Mouse (Mus musculus): Measurements from ENCODE around the gene Heatr3. TPM values are rescaled to one million over a fixed set of nuclear protein-coding genes. Genes with fewer than 3 reads are reported as not detected.

Gene Heatr3
- polyA plus RNA-seq (2012; rRNA removed) (47.8 and 48.7 TPM in 2 replicates), polyA plus RNA-seq (2014; fragmentation: Nextera tagmentation; extraction: Ambion mirVana) (55.0 and 58.4 TPM in 2 replicates)

- under 1% methylated on average over 72 of the region's 79 CpGs for WGBS
- Histone ChIP-seq H3K4me1 (ENCODE audit: control insufficient read depth, insufficient read depth, low read length) (0 out of 2 replicates have a peak, but pooled peaks cover 6% of the 10 kb centered on the region), H3K36me3 (ENCODE audit: control insufficient read depth, insufficient read depth, low read length) (peaks cover 61% of the 10 kb centered on the region), H3K4me2 (replicated peaks; ENCODE audit: low read depth, low read length, severe bottlenecking) (peak within 1 kb of the TSS; percentile 83), H3K9me3 (ENCODE audit: control insufficient read depth, low read length) (no peaks in the 10 kb centered on the region), H3K4me3 (replicated peaks; ENCODE audit: low read length) (peak within 1 kb of the TSS; percentile 89), H3K27ac (replicated peaks; ENCODE audit: low read depth, low read length) (peak within 1 kb of the TSS; percentile 93), H3K9ac (ENCODE audit: low read depth, low read length, severe bottlenecking) (peak within 1 kb of the TSS; percentile 83), H3K27me3 (ENCODE audit: control insufficient read depth, insufficient read depth, low read length) (no peaks in the 10 kb centered on the region)
- TF ChIP-seq POLR2A (IDR thresholded peaks at IDR 0.05; ENCODE audit: borderline replicate concordance, extremely low read depth, insufficient read depth, insufficient read length): 0 out of 2 replicates have a peak, but pooled peaks have one; percentile 25
- DNase-seq (ENCODE audit: low spot score): peak; percentile 96
- peak; percentile 97 for ATAC-seq (ENCODE audit: low FRiP score, low read depth)
Measured at GRCm38 (mm10) chr8:88137748-88138484, at the start of gene Heatr3. Heatr3 (plus strand) TSS chr8:88137855.

- Histone ChIP-seq H3K4me2 (replicated peaks; ENCODE audit: low read depth, low read length, severe bottlenecking) (no peak overlapping the region), H3K4me1 (ENCODE audit: control insufficient read depth, insufficient read depth, low read length) (no peaks in the 10 kb centered on the region), H3K36me3 (ENCODE audit: control insufficient read depth, insufficient read depth, low read length) (no peaks in the 10 kb centered on the region), H3K4me3 (replicated peaks; ENCODE audit: low read length) (no peak overlapping the region), H3K9me3 (ENCODE audit: control insufficient read depth, low read length) (no peaks in the 10 kb centered on the region), H3K27me3 (ENCODE audit: control insufficient read depth, insufficient read depth, low read length) (no peaks in the 10 kb centered on the region), H3K9ac (ENCODE audit: low read depth, low read length, severe bottlenecking) (no peak overlapping the region), H3K27ac (replicated peaks; ENCODE audit: low read depth, low read length) (no peak overlapping the region)
- no peak for TF ChIP-seq POLR2A (IDR thresholded peaks at IDR 0.05; ENCODE audit: borderline replicate concordance, extremely low read depth, insufficient read depth, insufficient read length)
- ATAC-seq (ENCODE audit: low FRiP score, low read depth) (no peak), DNase-seq (ENCODE audit: low spot score) (no peak)
Measured at GRCm38 (mm10) chr8:88088006-88088405, 49.6 kb upstream of the Heatr3 start.

DNA sequence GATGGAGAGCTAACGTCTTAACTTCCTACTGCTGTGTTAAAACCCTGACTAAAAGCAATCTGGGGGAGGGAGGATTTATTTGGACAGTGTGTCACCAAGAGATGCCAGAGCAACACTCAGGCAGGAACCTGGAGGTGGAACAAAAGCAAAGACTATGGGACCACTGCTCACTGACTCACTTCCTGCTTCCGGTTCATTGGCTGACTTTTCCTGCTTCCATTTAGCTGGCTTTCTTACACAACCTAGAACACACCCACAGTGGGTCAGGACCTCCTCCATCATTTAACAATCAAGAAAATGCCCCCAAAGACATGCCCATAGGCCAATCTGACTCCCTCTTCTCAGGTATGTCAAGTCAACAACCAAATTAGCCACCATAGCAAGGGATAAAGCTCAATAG lies 46.0 kb upstream of the Heatr3 start:
- Histone ChIP-seq H3K4me2 (replicated peaks; ENCODE audit: low read depth, low read length, severe bottlenecking) (no peak overlapping the region), H3K27ac (replicated peaks; ENCODE audit: low read depth, low read length) (no peak overlapping the region), H3K9ac (ENCODE audit: low read depth, low read length, severe bottlenecking) (no peak overlapping the region), H3K36me3 (ENCODE audit: control insufficient read depth, insufficient read depth, low read length) (no peaks in the 10 kb centered on the region), H3K9me3 (ENCODE audit: control insufficient read depth, low read length) (no peaks in the 10 kb centered on the region), H3K4me1 (ENCODE audit: control insufficient read depth, insufficient read depth, low read length) (no peaks in the 10 kb centered on the region), H3K27me3 (ENCODE audit: control insufficient read depth, insufficient read depth, low read length) (no peaks in the 10 kb centered on the region), H3K4me3 (replicated peaks; ENCODE audit: low read length) (no peak overlapping the region)
- 84% methylated on average over 2 of the region's 2 CpGs for WGBS
- ATAC-seq (ENCODE audit: low FRiP score, low read depth) (no peak), DNase-seq (ENCODE audit: low spot score) (no peak)
- no peak for TF ChIP-seq POLR2A (IDR thresholded peaks at IDR 0.05; ENCODE audit: borderline replicate concordance, extremely low read depth, insufficient read depth, insufficient read length)

GRCm38 (mm10) chr8:88093367-88093766 lies 44.3 kb upstream of the Heatr3 start:
- TF ChIP-seq POLR2A (IDR thresholded peaks at IDR 0.05; ENCODE audit: borderline replicate concordance, extremely low read depth, insufficient read depth, insufficient read length): no peak
- H3K36me3 ChIP-seq (ENCODE audit: control insufficient read depth, insufficient read depth, low read length): no peaks in the 10 kb centered on the region
- WGBS: 50% methylated on average over 4 of the region's 4 CpGs
- H3K9ac ChIP-seq (ENCODE audit: low read depth, low read length, severe bottlenecking): no peak overlapping the region
- no peak overlapping the region for H3K4me2 ChIP-seq (replicated peaks; ENCODE audit: low read depth, low read length, severe bottlenecking)
- no peaks in the 10 kb centered on the region for H3K27me3 ChIP-seq (ENCODE audit: control insufficient read depth, insufficient read depth, low read length)
- no peak for ATAC-seq (ENCODE audit: low FRiP score, low read depth)
- no peaks in the 10 kb centered on the region for H3K9me3 ChIP-seq (ENCODE audit: control insufficient read depth, low read length)
- DNase-seq (ENCODE audit: low spot score): no peak
- H3K27ac ChIP-seq (replicated peaks; ENCODE audit: low read depth, low read length): no peak overlapping the region
- H3K4me3 ChIP-seq (replicated peaks; ENCODE audit: low read length): no peak overlapping the region
- no peaks in the 10 kb centered on the region for H3K4me1 ChIP-seq (ENCODE audit: control insufficient read depth, insufficient read depth, low read length)

DNA sequence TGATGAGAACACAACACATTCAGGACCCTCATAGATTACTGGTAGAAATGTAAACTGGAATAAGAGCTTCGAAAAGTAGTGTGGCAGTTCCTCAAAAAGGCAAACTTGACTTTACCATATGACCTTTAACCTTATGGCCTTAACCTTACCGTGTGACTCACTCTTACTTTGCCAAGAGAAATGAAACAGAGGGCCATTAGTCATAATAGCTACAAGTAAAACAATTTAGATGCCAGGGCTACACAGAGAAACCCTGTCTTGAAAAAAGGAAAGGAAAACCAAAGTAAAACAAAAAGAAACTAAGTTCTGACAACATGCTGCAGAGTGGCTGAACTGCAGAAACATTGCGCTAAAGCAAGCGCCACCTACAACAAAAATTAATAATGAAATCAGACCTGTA lies 38.8 kb upstream of the Heatr3 start:
- no peaks in the 10 kb centered on the region for H3K9me3 ChIP-seq (ENCODE audit: control insufficient read depth, low read length)

More for the DNA sequence above, 38.8 kb upstream of the Heatr3 start:
- no peak for TF ChIP-seq POLR2A (IDR thresholded peaks at IDR 0.05; ENCODE audit: borderline replicate concordance, extremely low read depth, insufficient read depth, insufficient read length)
- Histone ChIP-seq H3K9ac (ENCODE audit: low read depth, low read length, severe bottlenecking) (no peak overlapping the region), H3K4me2 (replicated peaks; ENCODE audit: low read depth, low read length, severe bottlenecking) (no peak overlapping the region), H3K4me3 (replicated peaks; ENCODE audit: low read length) (no peak overlapping the region), H3K27ac (replicated peaks; ENCODE audit: low read depth, low read length) (no peak overlapping the region), H3K4me1 (ENCODE audit: control insufficient read depth, insufficient read depth, low read length) (no peaks in the 10 kb centered on the region), H3K27me3 (ENCODE audit: control insufficient read depth, insufficient read depth, low read length) (no peaks in the 10 kb centered on the region), H3K36me3 (ENCODE audit: control insufficient read depth, insufficient read depth, low read length) (no peaks in the 10 kb centered on the region)
- ATAC-seq (ENCODE audit: low FRiP score, low read depth): no peak
- DNase-seq (ENCODE audit: low spot score): no peak
- WGBS: 83% methylated on average over 4 of the region's 4 CpGs

Data from limb, embryonic 14.5 days (tissue).